Mouse (Mus musculus) ES-Bruce4 (cell line): ENCODE results near the gene Gpatch3.

Experiments used
- CTCF ChIP-seq: IDR thresholded peaks from one replicate; pipeline ENCODE4 v1.8.1; 2011; ENCODE audit warnings: low read depth, low read length
- POLR2A ChIP-seq: IDR thresholded peaks from one replicate; pipeline ENCODE4 v1.8.1; 2011; ENCODE audit warnings: low read length; ENCODE audit not compliant: insufficient read depth

DNA sequence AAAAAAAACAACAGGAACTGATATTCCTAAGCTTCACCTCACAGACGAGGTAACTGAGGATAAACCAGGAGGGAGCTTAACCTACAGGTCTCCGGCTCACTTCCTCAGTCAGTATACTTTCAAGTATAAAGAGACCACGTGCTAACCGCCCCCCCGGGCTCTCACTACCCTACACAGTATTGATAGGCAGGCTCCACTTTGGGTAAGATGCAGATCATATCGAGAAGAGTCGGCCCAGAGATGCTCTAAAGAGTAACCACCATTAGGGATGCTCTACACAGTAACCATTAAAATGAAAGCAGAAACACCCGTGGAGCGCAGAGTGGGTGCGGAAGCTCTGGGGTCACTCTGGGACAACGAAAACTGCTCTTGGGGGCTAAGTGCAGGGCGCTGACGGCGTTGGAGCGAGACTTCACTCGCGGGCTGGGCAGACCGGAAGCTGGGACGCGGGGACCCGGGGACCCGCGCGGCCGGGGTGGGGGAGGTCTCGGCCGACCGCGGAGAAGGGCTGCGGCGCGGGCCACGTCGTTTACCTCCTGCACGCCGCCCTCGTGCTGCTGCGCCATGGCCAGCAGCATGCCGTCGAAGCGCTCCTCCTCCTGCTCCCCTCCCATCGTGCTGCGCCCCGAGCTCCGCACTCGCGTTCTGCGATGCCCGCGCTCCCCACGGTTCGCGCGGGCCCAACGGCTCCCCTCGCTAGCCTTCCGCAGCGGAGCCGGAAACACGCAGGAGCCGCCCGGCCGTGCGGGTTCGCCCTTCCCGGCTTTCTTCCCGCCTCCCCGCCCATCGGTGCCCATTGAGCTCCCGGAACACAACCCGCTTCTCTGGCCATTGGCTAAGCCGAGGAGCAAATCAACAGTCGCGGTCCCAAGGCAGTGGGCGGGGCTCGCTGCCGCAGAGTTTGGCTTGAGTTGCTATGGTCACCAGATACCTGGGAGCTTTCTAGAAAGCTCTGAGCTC lies 29.0 kb upstream of the Gpatch3 start, which contains the start of gene Nudc:
- TF ChIP-seq CTCF (no peak), POLR2A (no peak)
